Mouse (Mus musculus) olfactory bulb, adult 2 months (tissue): Measurements from ENCODE around the gene Rhob.

Experiments used
- CTCF ChIP-seq: fragments of 200-500 bp; IDR thresholded peaks from 2 replicates; pipeline ENCODE4 v1.5.1; 2012; ENCODE audit warnings: low read depth, mild to moderate bottlenecking, low read length, moderate library complexity; ENCODE audit not compliant: insufficient read depth
- POLR2A ChIP-seq: fragments of 200-500 bp; IDR thresholded peaks from 2 replicates; pipeline ENCODE4 v1.6.1; 2012; ENCODE audit warnings: mild to moderate bottlenecking, low read depth, low read length, moderate library complexity; ENCODE audit not compliant: insufficient read depth

- TF ChIP-seq POLR2A (no peak), CTCF (no peak)
Measured at GRCm38 (mm10) chr12:8482169-8482568, 17.6 kb downstream of the Rhob start.
